Mouse (Mus musculus): Measurements from ENCODE around the gene Pcnx3. TPM values are rescaled to one million over a fixed set of nuclear protein-coding genes. Genes with fewer than 3 reads are reported as not detected.
A peak's percentile ranks its signal among the peaks of the same experiment; 100 is the strongest.

The Pcnx3 gene
- polyA plus RNA-seq, 1 experiment from 2014 or later = 17.3 TPM

GRCm38 (mm10) chr19:5722848-5723425 lies 34.2 kb upstream of the Pcnx3 start:
- no peaks in the 10 kb centered on the region for H3K27me3 ChIP-seq (ENCODE audit: control insufficient read depth, insufficient read depth, low read length)
- no peaks in the 10 kb centered on the region for H3K9me3 ChIP-seq (ENCODE audit: control insufficient read depth, low read length)
- ATAC-seq (ENCODE audit: insufficient number of reproducible peaks, insufficient read depth, low FRiP score, low read depth) = no peak
- H3K4me3 ChIP-seq (ENCODE audit: control insufficient read depth in 1 of 2, insufficient read depth in 1 of 2, low read depth in 1 of 2, low read length in 2 of 2) = no peak overlapping the region
- H3K9ac ChIP-seq (ENCODE audit: low read length) = 0 out of 2 replicates have a peak overlapping the region, but pooled peaks have one; percentile 16
- WGBS = 87% methylated on average over 7 of the region's 7 CpGs
- peaks cover 17 to 33% of the 10 kb centered on the region in 2 experiments; a peak in 3 of 4 replicates for H3K4me1 ChIP-seq (ENCODE audit: control insufficient read depth in 2 of 2, insufficient read depth in 2 of 2, low read length in 2 of 2)
- no peak overlapping the region for H3K4me2 ChIP-seq (ENCODE audit: low read length)
- peaks cover 66% of the 10 kb centered on the region for H3K36me3 ChIP-seq (ENCODE audit: control insufficient read depth, insufficient read depth, low read length)
- no peak overlapping the region for H3K27ac ChIP-seq (replicated peaks in 1 of 2; ENCODE audit: control insufficient read depth in 1 of 2, insufficient read depth in 1 of 2, low read depth in 2 of 2, low read length in 2 of 2)

- no peak overlapping the region for H3K27ac ChIP-seq (replicated peaks in 1 of 2; ENCODE audit: control insufficient read depth in 1 of 2, insufficient read depth in 1 of 2, low read depth in 2 of 2, low read length in 2 of 2)
- H3K9me3 ChIP-seq (ENCODE audit: control insufficient read depth, low read length) = no peaks in the 10 kb centered on the region
- peaks cover 8 to 31% of the 10 kb centered on the region in 2 experiments; a peak in 3 of 4 replicates for H3K4me1 ChIP-seq (ENCODE audit: control insufficient read depth in 2 of 2, insufficient read depth in 2 of 2, low read length in 2 of 2)
- no peak for ATAC-seq (ENCODE audit: insufficient number of reproducible peaks, insufficient read depth, low FRiP score, low read depth)
- 87% methylated on average over 6 of the region's 6 CpGs for WGBS
- no peak overlapping the region for H3K9ac ChIP-seq (ENCODE audit: low read length)
- no peak overlapping the region for H3K4me3 ChIP-seq (ENCODE audit: control insufficient read depth in 1 of 2, insufficient read depth in 1 of 2, low read depth in 1 of 2, low read length in 2 of 2)
- H3K4me2 ChIP-seq (ENCODE audit: low read length) = no peak overlapping the region
- H3K27me3 ChIP-seq (ENCODE audit: control insufficient read depth, insufficient read depth, low read length) = no peaks in the 10 kb centered on the region
- H3K36me3 ChIP-seq (ENCODE audit: control insufficient read depth, insufficient read depth, low read length) = peaks cover 83% of the 10 kb centered on the region
Measured at GRCm38 (mm10) chr19:5721233-5721632, 32.5 kb upstream of the Pcnx3 start.

DNA sequence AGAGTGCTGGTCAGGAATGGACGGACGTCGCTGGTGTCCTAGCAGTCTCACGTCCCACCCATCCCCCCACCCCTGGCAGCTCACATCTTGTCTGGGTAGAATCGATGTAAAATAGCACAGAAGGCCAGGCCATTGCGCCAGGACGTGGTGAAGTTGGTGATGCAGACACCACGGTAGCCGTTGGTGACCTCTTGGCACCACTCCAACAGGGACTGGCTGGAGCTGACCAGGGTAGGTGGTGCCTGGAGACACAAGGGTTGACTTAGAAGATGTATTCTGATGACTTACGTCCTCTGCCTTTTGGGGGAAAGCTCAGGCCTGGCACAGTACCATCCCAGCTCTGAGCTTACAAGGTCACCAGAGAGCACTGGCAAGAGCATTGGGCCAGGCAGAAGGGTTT lies 28.2 kb upstream of the Pcnx3 start:
- Histone ChIP-seq H3K9ac (ENCODE audit: low read length) (no peak overlapping the region), H3K9me3 (ENCODE audit: control insufficient read depth, low read length) (no peaks in the 10 kb centered on the region), H3K27me3 (ENCODE audit: control insufficient read depth, insufficient read depth, low read length) (no peaks in the 10 kb centered on the region), H3K4me1 (ENCODE audit: control insufficient read depth in 2 of 2, insufficient read depth in 2 of 2, low read length in 2 of 2) (peaks cover 5 to 35% of the 10 kb centered on the region in 2 experiments), H3K27ac (replicated peaks in 1 of 2; ENCODE audit: control insufficient read depth in 1 of 2, insufficient read depth in 1 of 2, low read depth in 2 of 2, low read length in 2 of 2) (no peak overlapping the region), H3K36me3 (ENCODE audit: control insufficient read depth, insufficient read depth, low read length) (peaks cover 95% of the 10 kb centered on the region), H3K4me2 (ENCODE audit: low read length) (no peak overlapping the region), H3K4me3 (ENCODE audit: control insufficient read depth in 1 of 2, insufficient read depth in 1 of 2, low read depth in 1 of 2, low read length in 2 of 2) (no peak overlapping the region)
- no peak for ATAC-seq (ENCODE audit: insufficient number of reproducible peaks, insufficient read depth, low FRiP score, low read depth)
- 49% methylated on average over 10 of the region's 10 CpGs for WGBS

DNA sequence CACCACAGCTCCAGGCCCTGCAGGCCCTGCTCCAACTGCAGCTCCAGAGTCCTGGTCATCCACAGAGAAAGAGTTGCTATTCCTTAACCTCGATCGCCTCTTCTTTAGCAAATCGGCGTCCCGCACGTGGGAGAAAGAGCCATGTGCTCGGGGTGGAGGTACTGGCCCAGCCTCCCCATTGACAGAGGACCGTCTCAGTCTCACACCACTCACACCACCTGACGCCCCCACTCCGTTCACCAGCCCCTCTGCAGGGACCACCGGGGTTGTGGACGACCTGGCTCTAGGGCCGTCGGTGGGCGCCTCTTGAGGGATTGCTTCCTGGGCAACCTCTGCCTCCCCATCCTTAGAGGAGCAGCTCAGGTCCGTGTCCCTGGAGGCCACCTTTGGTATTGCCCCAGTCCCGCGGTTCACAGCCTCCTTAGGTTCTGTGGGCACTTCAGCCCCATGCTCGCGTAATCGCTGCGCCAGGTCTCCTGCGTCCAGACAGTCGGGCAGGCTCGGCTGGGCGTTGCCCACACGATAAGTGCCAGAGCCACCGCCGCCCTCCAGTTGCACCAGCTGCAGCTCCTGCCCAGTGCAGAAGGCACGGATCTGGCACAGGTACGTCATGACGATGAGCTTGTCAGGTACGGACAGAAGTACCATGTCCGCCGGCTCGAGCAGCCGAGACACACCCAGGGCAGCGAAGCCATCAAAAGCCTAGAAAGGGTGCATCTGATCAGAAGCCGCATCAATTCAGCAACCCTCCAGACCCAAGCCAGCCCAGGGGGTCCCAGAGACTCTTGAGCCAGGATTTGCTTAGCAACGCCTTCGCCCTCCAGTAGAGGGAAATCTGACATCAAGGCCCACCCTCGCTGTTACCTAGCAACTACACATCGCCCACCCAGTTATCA lies 27.3 kb upstream of the Pcnx3 start:
- Histone ChIP-seq H3K4me1 (ENCODE audit: control insufficient read depth in 2 of 2, insufficient read depth in 2 of 2, low read length in 2 of 2) (peaks cover 5 to 35% of the 10 kb centered on the region in 2 experiments), H3K36me3 (ENCODE audit: control insufficient read depth, insufficient read depth, low read length) (peaks cover 95% of the 10 kb centered on the region), H3K4me2 (ENCODE audit: low read length) (no peak overlapping the region), H3K4me3 (ENCODE audit: control insufficient read depth in 1 of 2, insufficient read depth in 1 of 2, low read depth in 1 of 2, low read length in 2 of 2) (no peak overlapping the region), H3K9me3 (ENCODE audit: control insufficient read depth, low read length) (no peaks in the 10 kb centered on the region), H3K9ac (ENCODE audit: low read length) (no peak overlapping the region), H3K27me3 (ENCODE audit: control insufficient read depth, insufficient read depth, low read length) (no peaks in the 10 kb centered on the region), H3K27ac (replicated peaks in 1 of 2; ENCODE audit: control insufficient read depth in 1 of 2, insufficient read depth in 1 of 2, low read depth in 2 of 2, low read length in 2 of 2) (no peak overlapping the region)
- WGBS = 47% methylated on average over 43 of the region's 43 CpGs
- no peak; the same call in 1 of the 2 replicates for ATAC-seq (ENCODE audit: insufficient number of reproducible peaks, insufficient read depth, low FRiP score, low read depth)

- Histone ChIP-seq H3K9me3 (ENCODE audit: control insufficient read depth, low read length) (no peaks in the 10 kb centered on the region), H3K4me1 (ENCODE audit: control insufficient read depth in 2 of 2, insufficient read depth in 2 of 2, low read length in 2 of 2) (peaks cover 5 to 35% of the 10 kb centered on the region in 2 experiments), H3K36me3 (ENCODE audit: control insufficient read depth, insufficient read depth, low read length) (peaks cover 95% of the 10 kb centered on the region), H3K4me2 (ENCODE audit: low read length) (peak overlapping the region; percentile 6), H3K27ac (replicated peaks in 1 of 2; ENCODE audit: control insufficient read depth in 1 of 2, insufficient read depth in 1 of 2, low read depth in 2 of 2, low read length in 2 of 2) (peak overlapping the region in 1 of 2 experiments; percentile 49; a peak in 1 of 4 replicates), H3K4me3 (ENCODE audit: control insufficient read depth in 1 of 2, insufficient read depth in 1 of 2, low read depth in 1 of 2, low read length in 2 of 2) (no peak overlapping the region), H3K9ac (ENCODE audit: low read length) (peak overlapping the region; percentile 18; the same call in 1 of the 2 replicates), H3K27me3 (ENCODE audit: control insufficient read depth, insufficient read depth, low read length) (no peaks in the 10 kb centered on the region)
- ATAC-seq (ENCODE audit: insufficient number of reproducible peaks, insufficient read depth, low FRiP score, low read depth) = no peak
- 14% methylated on average over 2 of the region's 2 CpGs for WGBS
Measured at GRCm38 (mm10) chr19:5713730-5714129, 25.0 kb upstream of the Pcnx3 start.

DNA sequence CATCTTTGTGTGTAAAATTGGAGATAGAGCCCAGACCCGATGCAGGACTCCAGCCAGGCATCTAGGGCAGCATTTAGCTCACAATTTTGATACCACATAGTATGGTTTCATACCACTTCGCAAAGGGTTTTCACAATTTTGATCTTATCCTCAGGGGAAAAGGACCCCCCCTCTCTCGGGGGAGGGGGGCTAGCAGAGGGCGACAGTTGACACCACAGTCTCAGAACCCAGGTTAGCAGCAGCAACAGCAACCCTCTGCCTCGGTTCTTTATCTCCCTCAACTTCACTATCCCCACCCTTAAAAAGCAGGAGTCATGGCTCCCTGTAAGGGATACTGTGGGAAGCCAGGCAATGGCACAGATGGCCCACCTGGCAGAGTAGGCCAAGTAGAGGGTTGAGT lies 24.5 kb upstream of the Pcnx3 start:
- H3K4me1 ChIP-seq (ENCODE audit: control insufficient read depth in 2 of 2, insufficient read depth in 2 of 2, low read length in 2 of 2) = peaks cover 5 to 35% of the 10 kb centered on the region in 2 experiments
- no peaks in the 10 kb centered on the region for H3K27me3 ChIP-seq (ENCODE audit: control insufficient read depth, insufficient read depth, low read length)
- no peak overlapping the region for H3K4me3 ChIP-seq (ENCODE audit: control insufficient read depth in 1 of 2, insufficient read depth in 1 of 2, low read depth in 1 of 2, low read length in 2 of 2)
- H3K9ac ChIP-seq (ENCODE audit: low read length) = peak overlapping the region; percentile 31; the same call in 1 of the 2 replicates
- H3K27ac ChIP-seq (replicated peaks in 1 of 2; ENCODE audit: control insufficient read depth in 1 of 2, insufficient read depth in 1 of 2, low read depth in 2 of 2, low read length in 2 of 2) = peak overlapping the region in 1 of 2 experiments; percentile 49; a peak in 2 of 4 replicates
- H3K9me3 ChIP-seq (ENCODE audit: control insufficient read depth, low read length) = no peaks in the 10 kb centered on the region
- peaks cover 95% of the 10 kb centered on the region for H3K36me3 ChIP-seq (ENCODE audit: control insufficient read depth, insufficient read depth, low read length)
- peak overlapping the region; percentile 6 for H3K4me2 ChIP-seq (ENCODE audit: low read length)
- 62% methylated on average over 5 of the region's 5 CpGs for WGBS
- no peak for ATAC-seq (ENCODE audit: insufficient number of reproducible peaks, insufficient read depth, low FRiP score, low read depth)

DNA sequence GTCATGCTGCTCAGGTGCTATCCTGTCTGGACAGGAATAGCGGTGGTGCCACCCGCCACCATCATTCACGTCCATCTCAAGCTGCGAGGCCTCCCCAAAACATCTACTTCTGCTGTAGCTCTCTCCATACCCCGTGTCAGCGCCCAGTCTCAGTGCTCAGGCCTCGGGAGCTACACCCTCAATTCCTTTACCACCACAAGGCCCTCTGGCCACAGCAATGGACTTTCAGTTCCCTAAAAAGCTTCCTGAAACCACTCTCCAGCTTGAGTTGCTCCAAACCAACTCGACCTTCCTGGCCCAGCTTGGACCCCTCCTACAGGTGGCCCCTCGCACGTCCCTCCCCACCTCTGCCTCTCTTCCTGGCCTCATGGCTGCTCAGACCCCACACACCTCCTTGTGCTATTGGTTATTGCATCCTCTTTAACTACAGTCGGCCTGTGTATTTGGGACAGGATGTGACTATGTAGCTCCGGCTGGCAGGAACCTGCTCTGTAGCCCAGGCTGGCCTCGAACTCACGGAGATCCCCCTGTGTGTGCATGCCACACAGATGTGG lies 23.3 kb upstream of the Pcnx3 start:
- Histone ChIP-seq H3K27me3 (ENCODE audit: control insufficient read depth, insufficient read depth, low read length) (no peaks in the 10 kb centered on the region), H3K4me3 (ENCODE audit: control insufficient read depth in 1 of 2, insufficient read depth in 1 of 2, low read depth in 1 of 2, low read length in 2 of 2) (no peak overlapping the region), H3K27ac (replicated peaks in 1 of 2; ENCODE audit: control insufficient read depth in 1 of 2, insufficient read depth in 1 of 2, low read depth in 2 of 2, low read length in 2 of 2) (no peak overlapping the region), H3K36me3 (ENCODE audit: control insufficient read depth, insufficient read depth, low read length) (peaks cover 95% of the 10 kb centered on the region), H3K9me3 (ENCODE audit: control insufficient read depth, low read length) (no peaks in the 10 kb centered on the region), H3K9ac (ENCODE audit: low read length) (no peak overlapping the region), H3K4me1 (ENCODE audit: control insufficient read depth in 2 of 2, insufficient read depth in 2 of 2, low read length in 2 of 2) (peaks cover 5 to 30% of the 10 kb centered on the region in 2 experiments), H3K4me2 (ENCODE audit: low read length) (no peak overlapping the region)
- no peak for ATAC-seq (ENCODE audit: insufficient number of reproducible peaks, insufficient read depth, low FRiP score, low read depth)
- WGBS = 89% methylated on average over 14 of the region's 14 CpGs
